Mouse (Mus musculus): ENCODE data around the gene Alg13. TPM values are rescaled to one million over a fixed set of nuclear protein-coding genes. Genes with fewer than 3 reads are reported as not detected.

Gene Alg13
- total RNA-seq, 4 experiments from 2014 or later, result 9.4 to 14.0 (median 11.2) TPM

Small RNA genes within 50 kb of the gene (microRNA-seq; reads per million reads assigned to microRNA genes)
- gene Mir680-2, result 0 reads per million in 2 experiments

Other genes starting within 250 kb of the Alg13 start
- under 1 TPM; 0.38 to 0.46 (median 0.42) TPM for gene A730046J19Rik, start 164.1 kb upstream of the Alg13 start, total RNA-seq (2022)
- gene Trpc5os, start 138.8 kb downstream of the Alg13 start, total RNA-seq (2022), result not detected